Mouse (Mus musculus): ENCODE data around the gene Rbm17.
A peak's percentile ranks its signal among the peaks of the same experiment; 100 is the strongest.

The Rbm17 gene

GRCm38 (mm10) chr2:11596690-11597089 lies 7.3 kb downstream of the Rbm17 start:
- DNase-seq (ENCODE audit: low spot score in 2 of 2) = no peak

- DNase-seq (ENCODE audit: low spot score in 2 of 2) = no peak
Observed at GRCm38 (mm10) chr2:11587996-11588395, 16.0 kb downstream of the Rbm17 start.

- no peak for DNase-seq (ENCODE audit: low spot score in 2 of 2)
Observed at GRCm38 (mm10) chr2:11579399-11579798, 24.6 kb downstream of the Rbm17 start.

- no peak for DNase-seq (ENCODE audit: low spot score in 2 of 2)
Observed at GRCm38 (mm10) chr2:11578187-11578586, 25.8 kb downstream of the Rbm17 start.

- DNase-seq (ENCODE audit: low spot score in 2 of 2) = no peak
Observed at GRCm38 (mm10) chr2:11573684-11574083, 30.3 kb downstream of the Rbm17 start.

- no peak for DNase-seq (ENCODE audit: low spot score in 2 of 2)
Observed at GRCm38 (mm10) chr2:11571004-11571535, 32.9 kb downstream of the Rbm17 start.

GRCm38 (mm10) chr2:11568471-11568870 lies 35.5 kb downstream of the Rbm17 start:
- DNase-seq (ENCODE audit: low spot score in 2 of 2) = no peak

GRCm38 (mm10) chr2:11567781-11568362 lies 36.1 kb downstream of the Rbm17 start:
- DNase-seq (ENCODE audit: low spot score in 2 of 2) = peak; percentile 41 to 60

GRCm38 (mm10) chr2:11566898-11567297 lies 37.1 kb downstream of the Rbm17 start:
- no peak for DNase-seq (ENCODE audit: low spot score in 2 of 2)

GRCm38 (mm10) chr2:11566241-11566640 lies 37.7 kb downstream of the Rbm17 start:
- DNase-seq (ENCODE audit: low spot score in 2 of 2) = no peak

- DNase-seq (ENCODE audit: low spot score in 2 of 2) = no peak
Observed at GRCm38 (mm10) chr2:11564768-11565167, 39.2 kb downstream of the Rbm17 start.

- no peak for DNase-seq (ENCODE audit: low spot score in 2 of 2)
Observed at GRCm38 (mm10) chr2:11563256-11563655, 40.7 kb downstream of the Rbm17 start.

- DNase-seq (ENCODE audit: low spot score in 2 of 2) = no peak
Observed at GRCm38 (mm10) chr2:11558654-11559053, 45.3 kb downstream of the Rbm17 start.

GRCm38 (mm10) chr2:11557244-11557643 lies 46.7 kb downstream of the Rbm17 start:
- no peak for DNase-seq (ENCODE audit: low spot score in 2 of 2)

- no peak for DNase-seq (ENCODE audit: low spot score in 2 of 2)
Observed at GRCm38 (mm10) chr2:11555316-11555715, 48.6 kb downstream of the Rbm17 start.

GRCm38 (mm10) chr2:11553471-11554400 lies 50.2 kb downstream of the Rbm17 start, which contains the start of gene Pfkfb3:
Gene Pfkfb3 (minus strand): TSS chr2:11554077.
- peak; percentile 84 to 85 for DNase-seq (ENCODE audit: low spot score in 2 of 2)

GRCm38 (mm10) chr2:11552966-11553451 lies 50.9 kb downstream of the Rbm17 start:
- DNase-seq (ENCODE audit: low spot score in 2 of 2) = peak; percentile 28 to 38

- peak; percentile 58 to 60 for DNase-seq (ENCODE audit: low spot score in 2 of 2)
Observed at GRCm38 (mm10) chr2:11552297-11552821, 51.6 kb downstream of the Rbm17 start.

GRCm38 (mm10) chr2:11551726-11552125 lies 52.2 kb downstream of the Rbm17 start:
- DNase-seq (ENCODE audit: low spot score in 2 of 2) = no peak

GRCm38 (mm10) chr2:11548508-11548907 lies 55.4 kb downstream of the Rbm17 start:
- DNase-seq (ENCODE audit: low spot score in 2 of 2) = no peak

- DNase-seq (ENCODE audit: low spot score in 2 of 2) = peak; percentile 39 to 59
Observed at GRCm38 (mm10) chr2:11547609-11548008, 56.3 kb downstream of the Rbm17 start.

- no peak for DNase-seq (ENCODE audit: low spot score in 2 of 2)
Observed at GRCm38 (mm10) chr2:11546091-11546490, 57.9 kb downstream of the Rbm17 start.

All from spleen, postnatal 36 days (tissue).